Mouse (Mus musculus): ENCODE data around the gene Caskin1.
A peak's percentile ranks its signal among the peaks of the same experiment; 100 is the strongest.

DNA sequence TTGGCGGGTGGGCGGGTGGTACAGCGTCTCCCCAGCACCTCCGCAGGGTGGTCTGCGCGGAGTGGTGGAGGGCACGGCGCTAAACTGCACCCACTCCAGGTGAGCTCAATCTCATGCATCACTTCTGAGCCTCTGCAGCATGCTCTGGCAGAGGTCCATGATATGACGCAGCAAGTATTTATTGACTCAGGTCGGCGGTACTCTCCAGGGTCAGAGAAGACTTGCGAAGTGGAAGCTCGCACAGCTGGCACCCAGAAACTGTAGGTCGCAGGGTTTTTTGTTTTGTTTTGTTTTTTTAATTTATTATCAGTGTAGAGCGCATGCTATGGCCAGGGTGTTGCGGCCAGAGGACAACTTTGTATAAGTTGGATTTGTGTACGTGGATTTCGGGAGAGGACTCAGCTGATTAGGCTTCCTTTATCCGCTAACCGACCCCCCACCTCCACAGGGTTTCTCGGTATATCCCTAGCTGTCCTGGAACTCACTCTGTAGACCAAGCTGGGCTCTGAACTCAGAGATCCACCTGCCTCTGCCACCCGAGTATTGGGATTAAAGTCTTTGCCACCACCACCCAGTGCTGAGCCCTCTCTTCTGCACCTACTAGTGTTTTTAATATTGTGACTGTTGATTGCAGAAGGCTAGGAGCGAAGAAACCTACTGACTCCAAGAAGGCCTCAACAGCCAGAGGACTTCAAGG is 60.7 kb downstream of the Caskin1 start:
- no peak for TF ChIP-seq CTCF (IDR thresholded peaks at IDR 0.05; ENCODE audit: borderline replicate concordance, insufficient read depth, low read depth, low read length)
- TF ChIP-seq POLR2A (IDR thresholded peaks at IDR 0.05; ENCODE audit: borderline replicate concordance, insufficient read depth, low read length): 0 out of 2 replicates have a peak, but pooled peaks have one; percentile 12

Data from cerebellum, adult 2 months (tissue).